Mouse (Mus musculus) frontal cortex, adult (tissue): ENCODE data around the gene Max.

ENCODE experiments used
- ATAC-seq: cut with Nextera tagmentation; 2 replicates; pipeline ENCODE4 v1.9.2; 2017; ENCODE audit warnings: mild to moderate bottlenecking, moderate library complexity, mixed read lengths; ENCODE audit not compliant: low TSS enrichment

Max gene

GRCm38 (mm10) chr12:76887941-76888340, 74.1 kb downstream of the Max start:
- ATAC-seq = no peak
